Mouse (Mus musculus): ENCODE measurements around the gene Kbtbd6. TPM values are rescaled to one million over a fixed set of nuclear protein-coding genes. Genes with fewer than 3 reads are reported as not detected.
"Not testable (repeated sequence)": the region's sequence is repeated elsewhere in the genome, so short reads cannot be mapped to it uniquely, and the experiment has no call there.

The Kbtbd6 gene
- 1.2 and 2.3 TPM in 2 replicates for polyA plus RNA-seq (2014; fragmentation: Nextera tagmentation; extraction: Ambion mirVana)

GRCm38 (mm10) chr14:79451681-79452590, at the start of gene Kbtbd6:
Kbtbd6 (plus strand) TSS chr14:79451835.
- not testable (repeated sequence) for H3K9ac ChIP-seq (replicated peaks; ENCODE audit: low read length); H3K36me3 ChIP-seq (ENCODE audit: control insufficient read depth, insufficient read depth, low read length); H3K27me3 ChIP-seq (ENCODE audit: control insufficient read depth, insufficient read depth, low read length); H3K4me1 ChIP-seq (ENCODE audit: control insufficient read depth, insufficient read depth, low read length); H3K27ac ChIP-seq (replicated peaks; ENCODE audit: low read depth, low read length); H3K9me3 ChIP-seq (ENCODE audit: control insufficient read depth, low read length)
- Histone ChIP-seq H3K4me2 (ENCODE audit: low read length) (peak within 1 kb of the TSS; percentile 65), H3K4me3 (replicated peaks; ENCODE audit: low read depth, low read length) (peak within 1 kb of the TSS; percentile 52)
- ATAC-seq (ENCODE audit: low FRiP score, low TSS enrichment) (peak; percentile 86), DNase-seq (peak; percentile 96)
- WGBS: 19% methylated on average over 42 of the region's 89 CpGs

GRCm38 (mm10) chr14:79407641-79408040, 44.0 kb upstream of the Kbtbd6 start:
- H3K4me2 ChIP-seq (ENCODE audit: low read length): no peak overlapping the region
- peaks cover 23% of the 10 kb centered on the region for H3K36me3 ChIP-seq (ENCODE audit: control insufficient read depth, insufficient read depth, low read length)
- H3K9ac ChIP-seq (replicated peaks; ENCODE audit: low read length): no peak overlapping the region
- no peak overlapping the region for H3K27ac ChIP-seq (replicated peaks; ENCODE audit: low read depth, low read length)
- no peak for DNase-seq
- H3K9me3 ChIP-seq (ENCODE audit: control insufficient read depth, low read length): no peaks in the 10 kb centered on the region
- 84% methylated on average over 2 of the region's 2 CpGs for WGBS
- no peaks in the 10 kb centered on the region for H3K4me1 ChIP-seq (ENCODE audit: control insufficient read depth, insufficient read depth, low read length)
- no peak for ATAC-seq (ENCODE audit: low FRiP score, low TSS enrichment)
- H3K4me3 ChIP-seq (replicated peaks; ENCODE audit: low read depth, low read length): no peak overlapping the region
- no peaks in the 10 kb centered on the region for H3K27me3 ChIP-seq (ENCODE audit: control insufficient read depth, insufficient read depth, low read length)

GRCm38 (mm10) chr14:79409278-79409830, 42.3 kb upstream of the Kbtbd6 start:
- no peak overlapping the region for H3K4me3 ChIP-seq (replicated peaks; ENCODE audit: low read depth, low read length)
- ATAC-seq (ENCODE audit: low FRiP score, low TSS enrichment) (no peak), DNase-seq (no peak)
- H3K27ac ChIP-seq (replicated peaks; ENCODE audit: low read depth, low read length): no peak overlapping the region
- H3K4me2 ChIP-seq (ENCODE audit: low read length): no peak overlapping the region
- H3K4me1 ChIP-seq (ENCODE audit: control insufficient read depth, insufficient read depth, low read length): no peaks in the 10 kb centered on the region
- H3K9ac ChIP-seq (replicated peaks; ENCODE audit: low read length): no peak overlapping the region
- WGBS: 96% methylated on average over 6 of the region's 6 CpGs
- H3K27me3 ChIP-seq (ENCODE audit: control insufficient read depth, insufficient read depth, low read length): no peaks in the 10 kb centered on the region
- H3K36me3 ChIP-seq (ENCODE audit: control insufficient read depth, insufficient read depth, low read length): peaks cover 23% of the 10 kb centered on the region
- no peaks in the 10 kb centered on the region for H3K9me3 ChIP-seq (ENCODE audit: control insufficient read depth, low read length)

GRCm38 (mm10) chr14:79410662-79411061, 41.0 kb upstream of the Kbtbd6 start:
- Histone ChIP-seq H3K4me2 (ENCODE audit: low read length) (no peak overlapping the region), H3K36me3 (ENCODE audit: control insufficient read depth, insufficient read depth, low read length) (peaks cover 24% of the 10 kb centered on the region), H3K27ac (replicated peaks; ENCODE audit: low read depth, low read length) (no peak overlapping the region), H3K9ac (replicated peaks; ENCODE audit: low read length) (no peak overlapping the region), H3K27me3 (ENCODE audit: control insufficient read depth, insufficient read depth, low read length) (no peaks in the 10 kb centered on the region), H3K4me3 (replicated peaks; ENCODE audit: low read depth, low read length) (no peak overlapping the region), H3K9me3 (ENCODE audit: control insufficient read depth, low read length) (no peaks in the 10 kb centered on the region), H3K4me1 (ENCODE audit: control insufficient read depth, insufficient read depth, low read length) (no peaks in the 10 kb centered on the region)
- no peak for ATAC-seq (ENCODE audit: low FRiP score, low TSS enrichment)
- no peak for DNase-seq
- 68% methylated on average over 2 of the region's 2 CpGs for WGBS

GRCm38 (mm10) chr14:79413121-79413520, 38.5 kb upstream of the Kbtbd6 start:
- Histone ChIP-seq H3K36me3 (ENCODE audit: control insufficient read depth, insufficient read depth, low read length) (peaks cover 27% of the 10 kb centered on the region), H3K4me1 (ENCODE audit: control insufficient read depth, insufficient read depth, low read length) (no peaks in the 10 kb centered on the region), H3K4me2 (ENCODE audit: low read length) (no peak overlapping the region), H3K27me3 (ENCODE audit: control insufficient read depth, insufficient read depth, low read length) (no peaks in the 10 kb centered on the region), H3K9me3 (ENCODE audit: control insufficient read depth, low read length) (no peaks in the 10 kb centered on the region), H3K27ac (replicated peaks; ENCODE audit: low read depth, low read length) (no peak overlapping the region), H3K4me3 (replicated peaks; ENCODE audit: low read depth, low read length) (no peak overlapping the region), H3K9ac (replicated peaks; ENCODE audit: low read length) (no peak overlapping the region)
- ATAC-seq (ENCODE audit: low FRiP score, low TSS enrichment) (no peak), DNase-seq (no peak)
- 73% methylated on average over 6 of the region's 6 CpGs for WGBS

GRCm38 (mm10) chr14:79420083-79420685, 31.5 kb upstream of the Kbtbd6 start:
- H3K9ac ChIP-seq (replicated peaks; ENCODE audit: low read length): no peak overlapping the region
- H3K9me3 ChIP-seq (ENCODE audit: control insufficient read depth, low read length): no peaks in the 10 kb centered on the region
- no peaks in the 10 kb centered on the region for H3K27me3 ChIP-seq (ENCODE audit: control insufficient read depth, insufficient read depth, low read length)
- H3K4me2 ChIP-seq (ENCODE audit: low read length): no peak overlapping the region
- ATAC-seq (ENCODE audit: low FRiP score, low TSS enrichment) (no peak), DNase-seq (peak; percentile 35)
- WGBS: 47% methylated on average over 20 of the region's 20 CpGs
- peaks cover 15% of the 10 kb centered on the region; the same call in 1 of the 2 replicates for H3K36me3 ChIP-seq (ENCODE audit: control insufficient read depth, insufficient read depth, low read length)
- H3K27ac ChIP-seq (replicated peaks; ENCODE audit: low read depth, low read length): no peak overlapping the region
- no peaks in the 10 kb centered on the region for H3K4me1 ChIP-seq (ENCODE audit: control insufficient read depth, insufficient read depth, low read length)
- no peak overlapping the region for H3K4me3 ChIP-seq (replicated peaks; ENCODE audit: low read depth, low read length)

- Histone ChIP-seq H3K9ac (replicated peaks; ENCODE audit: low read length) (peak within 1 kb of the TSS; percentile 59), H3K36me3 (ENCODE audit: control insufficient read depth, insufficient read depth, low read length) (peaks cover 6% of the 10 kb centered on the region), H3K4me3 (replicated peaks; ENCODE audit: low read depth, low read length) (peak within 1 kb of the TSS; percentile 55), H3K4me2 (ENCODE audit: low read length) (peak within 1 kb of the TSS; percentile 52), H3K27ac (replicated peaks; ENCODE audit: low read depth, low read length) (peak within 1 kb of the TSS; percentile 88), H3K9me3 (ENCODE audit: control insufficient read depth, low read length) (no peaks in the 10 kb centered on the region), H3K27me3 (ENCODE audit: control insufficient read depth, insufficient read depth, low read length) (no peaks in the 10 kb centered on the region), H3K4me1 (ENCODE audit: control insufficient read depth, insufficient read depth, low read length) (no peaks in the 10 kb centered on the region)
- under 1% methylated on average over 43 of the region's 44 CpGs for WGBS
- ATAC-seq (ENCODE audit: low FRiP score, low TSS enrichment): peak; percentile 97
- DNase-seq: peak; percentile 97
Measured at GRCm38 (mm10) chr14:79425979-79426729, 25.5 kb upstream of the Kbtbd6 start, which contains the start of gene Kbtbd7. Kbtbd7 (plus strand) TSS chr14:79426511.

- Histone ChIP-seq H3K4me3 (replicated peaks; ENCODE audit: low read depth, low read length) (peak overlapping the region; percentile 55), H3K27ac (replicated peaks; ENCODE audit: low read depth, low read length) (peak overlapping the region; percentile 88), H3K4me2 (ENCODE audit: low read length) (peak overlapping the region; percentile 52), H3K9ac (replicated peaks; ENCODE audit: low read length) (peak overlapping the region; percentile 59; the same call in 1 of the 2 replicates)
- not testable (repeated sequence) for H3K27me3 ChIP-seq (ENCODE audit: control insufficient read depth, insufficient read depth, low read length); DNase-seq; H3K4me1 ChIP-seq (ENCODE audit: control insufficient read depth, insufficient read depth, low read length); H3K9me3 ChIP-seq (ENCODE audit: control insufficient read depth, low read length); H3K36me3 ChIP-seq (ENCODE audit: control insufficient read depth, insufficient read depth, low read length)
- ATAC-seq (ENCODE audit: low FRiP score, low TSS enrichment): peak; percentile 66
- WGBS: 58% methylated on average over 10 of the region's 59 CpGs
Measured at GRCm38 (mm10) chr14:79426730-79427365, 24.8 kb upstream of the Kbtbd6 start.
